Mouse (Mus musculus): ENCODE results near the gene Btc. TPM values are rescaled to one million over a fixed set of nuclear protein-coding genes. Genes with fewer than 3 reads are reported as not detected.

Gene Btc
- 0.76 and 1.0 TPM in 2 replicates for polyA plus RNA-seq (2012; rRNA removed; ENCODE audit: low replicate concordance)

DNA sequence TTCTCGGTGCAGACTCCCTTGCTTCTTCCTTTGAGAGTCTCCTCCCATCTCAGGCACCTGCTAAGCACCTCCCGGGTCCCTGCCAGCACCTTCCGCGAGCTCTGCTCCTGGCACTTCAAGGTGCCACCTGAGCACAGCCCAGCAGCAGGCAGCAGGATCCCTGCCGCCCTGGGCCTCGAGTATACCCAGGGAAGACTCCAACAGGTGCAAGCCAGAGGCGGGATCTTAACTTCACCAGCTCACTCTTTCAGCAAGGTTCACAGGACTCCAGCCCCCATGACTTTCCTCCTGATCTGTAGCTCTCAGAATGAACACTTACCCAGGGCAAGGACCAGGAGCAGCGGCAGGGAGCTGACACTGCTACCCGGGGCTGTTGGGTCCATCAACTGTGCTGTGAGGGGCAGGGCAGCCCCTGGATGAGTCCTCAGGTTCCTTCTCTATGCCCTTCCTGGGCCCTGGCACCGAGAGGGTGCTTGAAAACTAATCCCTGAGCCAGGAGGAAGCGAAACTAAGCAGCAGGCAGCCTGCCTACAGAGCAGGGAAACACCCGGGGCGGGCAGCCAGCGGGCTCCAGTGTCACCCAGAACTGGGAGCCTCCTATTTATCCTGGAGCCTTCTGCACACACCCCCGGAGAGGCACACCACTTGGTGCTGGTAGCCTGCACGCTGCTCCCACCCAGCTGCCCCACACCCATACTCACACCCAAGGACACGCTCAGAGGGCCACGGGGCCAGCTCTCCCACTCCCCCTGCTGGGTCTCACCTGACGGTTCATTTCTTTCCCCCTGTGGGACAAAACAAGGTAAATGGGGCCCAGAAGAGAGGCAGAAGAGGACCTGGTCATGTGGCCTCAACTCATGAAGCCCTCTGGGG lies at the start of gene Btc:
Gene Btc (minus strand): TSS at position 656 of the 873 bp plus-strand sequence.

Other genes starting within 250 kb of the Btc start
- 19.6 and 25.4 TPM in 2 replicates for gene Parm1, start 114.6 kb upstream of the Btc start, polyA plus RNA-seq (2012; rRNA removed; ENCODE audit: low replicate concordance)